Mouse (Mus musculus) C2C12 (cell line): Measurements from ENCODE around the gene Reln.

ENCODE experiments used
- CTCF ChIP-seq: IDR thresholded peaks from one replicate; pipeline ENCODE4 v1.5.1; 2011; ENCODE audit not compliant: control insufficient read depth, insufficient read depth, insufficient read length
- MAX ChIP-seq: IDR thresholded peaks from one replicate; pipeline ENCODE4 v1.6.1; 2011; ENCODE audit warnings: mild to moderate bottlenecking, control low read depth

- TF ChIP-seq MAX (no peak), CTCF (no peak)
Observed at GRCm38 (mm10) chr5:21901411-21901810, 443.1 kb downstream of the Reln start.
